Mouse (Mus musculus): Measurements from ENCODE around the gene Rab42.

GRCm38 (mm10) chr4:132260404-132261379 lies 42.5 kb downstream of the Rab42 start:
- TF ChIP-seq TCF12 (IDR thresholded peaks at IDR 0.05; ENCODE audit: insufficient read depth, poor library complexity, severe bottlenecking) (no peak), POLR2AphosphoS2 (IDR thresholded peaks at IDR 0.05; ENCODE audit: insufficient read length, low read depth) (no peak), MYOD1 (IDR thresholded peaks at IDR 0.05; ENCODE audit: control insufficient read depth in 1 of 3, insufficient read length in 2 of 3, low read depth in 2 of 3) (no peak), POLR2A (IDR thresholded peaks at IDR 0.05; ENCODE audit: insufficient read length, low read depth) (peak; percentile 34)
